Mouse (Mus musculus): ENCODE results near the gene Rtn4. TPM values are rescaled to one million over a fixed set of nuclear protein-coding genes. Genes with fewer than 3 reads are reported as not detected.

Rtn4 gene
- total and polyA plus RNA-seq, 3 experiments = 31.1 to 85.3 (median 82.5) TPM

GRCm38 (mm10) chr11:29788921-29789638 is 96.3 kb downstream of the Rtn4 start:
- Histone ChIP-seq H3K36me3 (ENCODE audit: control insufficient read depth, insufficient read depth, low read length) (peaks cover 1% of the 10 kb centered on the region; the same call in 1 of the 2 replicates), H3K4me3 (no peak overlapping the region), H3K4me1 (ENCODE audit: control insufficient read depth, insufficient read depth, low read length) (no peaks in the 10 kb centered on the region; the same call in 1 of the 2 replicates), H3K79me2 (replicated peaks; ENCODE audit: control insufficient read depth, insufficient read depth, low read length) (no peaks in the 10 kb centered on the region), H3K27me3 (ENCODE audit: control insufficient read depth, insufficient read depth, low read length) (no peaks in the 10 kb centered on the region), H3K9ac (ENCODE audit: low read depth, low read length) (no peak overlapping the region), H3K27ac (no peak overlapping the region)
- no peak for TF ChIP-seq EP300 (IDR thresholded peaks at IDR 0.05; ENCODE audit: insufficient read depth, low read depth, low read length)
- TF ChIP-seq POLR2A (IDR thresholded peaks at IDR 0.05; ENCODE audit: insufficient read depth, low read depth, low read length) = no peak
- no peak for TF ChIP-seq CTCF (IDR thresholded peaks at IDR 0.05)
- DNase-seq = no peak
- WGBS = 81% methylated on average over 6 of the region's 6 CpGs
- intact Hi-C loops (cut with DNase I) = no loop called here

- no peak overlapping the region for H3K9ac ChIP-seq (ENCODE audit: low read depth, low read length)
- no peak overlapping the region for H3K27ac ChIP-seq
- H3K36me3 ChIP-seq (ENCODE audit: control insufficient read depth, insufficient read depth, low read length) = peaks cover 2% of the 10 kb centered on the region; the same call in 1 of the 2 replicates
- no peaks in the 10 kb centered on the region for H3K79me2 ChIP-seq (replicated peaks; ENCODE audit: control insufficient read depth, insufficient read depth, low read length)
- H3K4me3 ChIP-seq = no peak overlapping the region
- H3K4me1 ChIP-seq (ENCODE audit: control insufficient read depth, insufficient read depth, low read length) = no peaks in the 10 kb centered on the region; the same call in 1 of the 2 replicates
- WGBS = 78% methylated on average over 2 of the region's 2 CpGs
- no peak for TF ChIP-seq EP300 (IDR thresholded peaks at IDR 0.05; ENCODE audit: insufficient read depth, low read depth, low read length)
- no peak for TF ChIP-seq POLR2A (IDR thresholded peaks at IDR 0.05; ENCODE audit: insufficient read depth, low read depth, low read length)
- no peak for TF ChIP-seq CTCF (IDR thresholded peaks at IDR 0.05)
- no peaks in the 10 kb centered on the region for H3K27me3 ChIP-seq (ENCODE audit: control insufficient read depth, insufficient read depth, low read length)
- DNase-seq = no peak
- intact Hi-C loops (cut with DNase I) = no loop called here
These were observed 98.0 kb downstream of the Rtn4 start for GRCm38 (mm10) chr11:29790796-29791195.

Other genes starting within 250 kb of the Rtn4 start
- 10 to 100 TPM; 20.4 to 22.0 TPM for gene Prorsd1, start 177.9 kb upstream of the Rtn4 start, total RNA-seq (2021)
- 6.7 and 12.2 TPM in 2 replicates for gene Prorsd1, start 177.9 kb upstream of the Rtn4 start, polyA plus RNA-seq (2012; rRNA removed)
- 10 to 100 TPM; 51.2 to 53.5 TPM for gene Mtif2, start 166.5 kb upstream of the Rtn4 start, total RNA-seq (2021)
- gene Mtif2, start 166.5 kb upstream of the Rtn4 start, polyA plus RNA-seq (2012; rRNA removed) = 19.7 and 38.6 TPM in 2 replicates
- not detected for gene Clhc1, start 145.0 kb upstream of the Rtn4 start, total RNA-seq (2021)
- gene Clhc1, start 145.0 kb upstream of the Rtn4 start, polyA plus RNA-seq (2012; rRNA removed) = 0.15 TPM in 1 of 2 replicates, not detected in the other
- 100 to 1,000 TPM; 419 to 481 TPM for gene Rps27a, start 144.8 kb upstream of the Rtn4 start, total RNA-seq (2021)
- 95.6 and 166 TPM in 2 replicates for gene Rps27a, start 144.8 kb upstream of the Rtn4 start, polyA plus RNA-seq (2012; rRNA removed)
- 1 to 10 TPM; 1.6 to 1.8 TPM for gene 4931440F15Rik, start 132.7 kb downstream of the Rtn4 start, total RNA-seq (2021)
- 0.06 and 0.15 TPM in 2 replicates for gene 4931440F15Rik, start 132.7 kb downstream of the Rtn4 start, polyA plus RNA-seq (2012; rRNA removed)

Measured in heart, adult 2 months (tissue).